Mouse (Mus musculus) stomach, embryonic 15.5 days (tissue): Measurements from ENCODE around the gene Chst15. TPM values are rescaled to one million over a fixed set of nuclear protein-coding genes. Genes with fewer than 3 reads are reported as not detected.

Source experiments
- ATAC-seq: fragments of 200-750 bp; cut with Nextera tagmentation; 2 replicates; pipeline ENCODE4 v1.8.0; 2017; ENCODE audit warnings: low read depth, moderate number of reproducible peaks, moderate TSS enrichment; ENCODE audit not compliant: insufficient read depth, low FRiP score
- H3K27ac ChIP-seq: fragments of 300-500 bp; sonication (generic); 2 replicates; pipeline ENCODE4 v1.5.1; 2015; ENCODE audit warnings: mild to moderate bottlenecking, inconsistent platforms
- H3K27me3 ChIP-seq: fragments of 300-500 bp; sonication (generic); replicated peaks from 2 replicates; pipeline ENCODE4 v1.6.1; 2015; ENCODE audit warnings: inconsistent platforms
- H3K36me3 ChIP-seq: fragments of 300-500 bp; sonication (generic); 2 replicates; pipeline ENCODE4 v1.6.1; 2015; ENCODE audit warnings: inconsistent platforms
- H3K4me1 ChIP-seq: fragments of 300-500 bp; sonication (generic); 2 replicates; pipeline ENCODE4 v1.6.1; 2015; ENCODE audit warnings: inconsistent platforms
- H3K4me2 ChIP-seq: fragments of 300-500 bp; sonication (generic); 2 replicates; pipeline ENCODE4 v1.6.1; 2015; ENCODE audit warnings: mild to moderate bottlenecking, inconsistent platforms
- H3K4me3 ChIP-seq: fragments of 300-500 bp; sonication (generic); replicated peaks from 2 replicates; pipeline ENCODE4 v1.5.1; 2015; ENCODE audit warnings: inconsistent platforms
- H3K9ac ChIP-seq: fragments of 300-500 bp; sonication (generic); 2 replicates; pipeline ENCODE4 v1.6.1; 2015; ENCODE audit warnings: inconsistent platforms
- H3K9me3 ChIP-seq: fragments of 300-500 bp; sonication (generic); 2 replicates; pipeline ENCODE4 v1.6.1; 2016; ENCODE audit warnings: inconsistent platforms
- WGBS: fragments of 180-500 bp; shearing (Covaris S2); methylation state at CpG from one replicate; pipeline ENCODE4 v1.1.7; 2015; 5-methylcytosine and 5-hydroxymethylcytosine counted together
- polyA plus RNA-seq: library from polyadenylated mRNA; unstranded; fragments of >200 nt; fragmentation: Nextera tagmentation; extraction: Ambion mirVana; gene quantifications from 2 replicates; pipeline ENCODE4 v1.2.1, GENCODE M21; 2015

Chst15 gene
- polyA plus RNA-seq, 1 experiment from 2014 or later, result 26.1 TPM

GRCm38 (mm10) chr7:132296132-132296531, 20.9 kb downstream of the Chst15 start:
- Histone ChIP-seq H3K27ac (no peak overlapping the region), H3K9ac (no peak overlapping the region), H3K4me2 (no peak overlapping the region), H3K4me1 (peaks cover 10% of the 10 kb centered on the region), H3K36me3 (no peaks in the 10 kb centered on the region), H3K4me3 (no peak overlapping the region), H3K27me3 (no peaks in the 10 kb centered on the region), H3K9me3 (no peaks in the 10 kb centered on the region)
- ATAC-seq, result no peak
- 74% methylated on average over 3 of the region's 3 CpGs for WGBS

- Histone ChIP-seq H3K9ac (no peak overlapping the region), H3K4me2 (peak overlapping the region; percentile 29), H3K4me1 (peaks cover 71% of the 10 kb centered on the region), H3K9me3 (no peaks in the 10 kb centered on the region), H3K36me3 (no peaks in the 10 kb centered on the region), H3K27ac (peak overlapping the region; percentile 89), H3K27me3 (no peaks in the 10 kb centered on the region), H3K4me3 (no peak overlapping the region)
- no peak for ATAC-seq
- WGBS, result 68% methylated on average over 3 of the region's 3 CpGs
These were observed 29.7 kb downstream of the Chst15 start for GRCm38 (mm10) chr7:132287340-132287664.

GRCm38 (mm10) chr7:132286630-132287339, 30.2 kb downstream of the Chst15 start:
- no peaks in the 10 kb centered on the region for H3K9me3 ChIP-seq
- H3K36me3 ChIP-seq, result no peaks in the 10 kb centered on the region
- 13% methylated on average over 14 of the region's 14 CpGs for WGBS
- H3K27ac ChIP-seq, result peak overlapping the region; percentile 89
- H3K27me3 ChIP-seq, result no peaks in the 10 kb centered on the region
- no peak overlapping the region for H3K4me3 ChIP-seq
- ATAC-seq, result peak; percentile 83
- H3K9ac ChIP-seq, result no peak overlapping the region
- peaks cover 71% of the 10 kb centered on the region for H3K4me1 ChIP-seq
- H3K4me2 ChIP-seq, result peak overlapping the region; percentile 29

GRCm38 (mm10) chr7:132284795-132285194, 32.2 kb downstream of the Chst15 start:
- ATAC-seq, result no peak
- Histone ChIP-seq H3K27ac (peak overlapping the region; percentile 89; the same call in 1 of the 2 replicates), H3K4me1 (peaks cover 65% of the 10 kb centered on the region), H3K4me3 (no peak overlapping the region), H3K27me3 (no peaks in the 10 kb centered on the region), H3K4me2 (no peak overlapping the region), H3K9ac (no peak overlapping the region), H3K9me3 (no peaks in the 10 kb centered on the region), H3K36me3 (no peaks in the 10 kb centered on the region)
- 27% methylated on average over 1 of the region's 1 CpGs for WGBS

- no peak for ATAC-seq
- Histone ChIP-seq H3K4me2 (no peak overlapping the region), H3K9me3 (no peaks in the 10 kb centered on the region), H3K36me3 (no peaks in the 10 kb centered on the region), H3K4me1 (peaks cover 61% of the 10 kb centered on the region), H3K27me3 (no peaks in the 10 kb centered on the region), H3K27ac (peak overlapping the region; percentile 89), H3K4me3 (no peak overlapping the region), H3K9ac (no peak overlapping the region)
- 43% methylated on average over 7 of the region's 7 CpGs for WGBS
These were observed 32.8 kb downstream of the Chst15 start for GRCm38 (mm10) chr7:132284048-132284737.

- H3K36me3 ChIP-seq, result no peaks in the 10 kb centered on the region
- no peak overlapping the region for H3K4me3 ChIP-seq
- no peak overlapping the region for H3K27ac ChIP-seq
- no peaks in the 10 kb centered on the region for H3K9me3 ChIP-seq
- H3K27me3 ChIP-seq, result no peaks in the 10 kb centered on the region
- peaks cover 47% of the 10 kb centered on the region for H3K4me1 ChIP-seq
- no peak overlapping the region for H3K4me2 ChIP-seq
- ATAC-seq, result no peak
- H3K9ac ChIP-seq, result no peak overlapping the region
- 81% methylated on average over 2 of the region's 2 CpGs for WGBS
These were observed 34.5 kb downstream of the Chst15 start for GRCm38 (mm10) chr7:132282576-132282975.

- Histone ChIP-seq H3K36me3 (no peaks in the 10 kb centered on the region), H3K9ac (no peak overlapping the region), H3K4me2 (no peak overlapping the region), H3K4me3 (no peak overlapping the region), H3K4me1 (peaks cover 43% of the 10 kb centered on the region), H3K27me3 (no peaks in the 10 kb centered on the region), H3K27ac (no peak overlapping the region), H3K9me3 (no peaks in the 10 kb centered on the region)
- WGBS, result 84% methylated on average over 3 of the region's 3 CpGs
- ATAC-seq, result no peak
These were observed 34.9 kb downstream of the Chst15 start for GRCm38 (mm10) chr7:132282161-132282560.

- no peak for ATAC-seq
- no peak overlapping the region for H3K9ac ChIP-seq
- no peaks in the 10 kb centered on the region for H3K36me3 ChIP-seq
- no peak overlapping the region for H3K4me2 ChIP-seq
- WGBS, result 78% methylated on average over 4 of the region's 4 CpGs
- H3K9me3 ChIP-seq, result no peaks in the 10 kb centered on the region
- H3K4me3 ChIP-seq, result no peak overlapping the region
- no peaks in the 10 kb centered on the region for H3K27me3 ChIP-seq
- peaks cover 40% of the 10 kb centered on the region for H3K4me1 ChIP-seq
- no peak overlapping the region for H3K27ac ChIP-seq
These were observed 35.3 kb downstream of the Chst15 start for GRCm38 (mm10) chr7:132281753-132282152.

GRCm38 (mm10) chr7:132278658-132279057, 38.4 kb downstream of the Chst15 start:
- no peaks in the 10 kb centered on the region for H3K27me3 ChIP-seq
- H3K27ac ChIP-seq, result no peak overlapping the region
- no peak overlapping the region for H3K4me2 ChIP-seq
- H3K9me3 ChIP-seq, result no peaks in the 10 kb centered on the region
- peaks cover 10% of the 10 kb centered on the region for H3K4me1 ChIP-seq
- H3K4me3 ChIP-seq, result no peak overlapping the region
- WGBS, result 59% methylated on average over 3 of the region's 3 CpGs
- no peak overlapping the region for H3K9ac ChIP-seq
- no peak for ATAC-seq
- no peaks in the 10 kb centered on the region for H3K36me3 ChIP-seq

- Histone ChIP-seq H3K9me3 (no peaks in the 10 kb centered on the region), H3K4me3 (no peak overlapping the region), H3K4me1 (no peaks in the 10 kb centered on the region), H3K36me3 (no peaks in the 10 kb centered on the region), H3K27ac (no peak overlapping the region), H3K9ac (no peak overlapping the region), H3K27me3 (no peaks in the 10 kb centered on the region), H3K4me2 (no peak overlapping the region)
- WGBS, result 87% methylated on average over 5 of the region's 5 CpGs
- no peak for ATAC-seq
These were observed 40.7 kb downstream of the Chst15 start for GRCm38 (mm10) chr7:132276287-132276686.

GRCm38 (mm10) chr7:132273741-132274513, 43.1 kb downstream of the Chst15 start:
- 68% methylated on average over 2 of the region's 2 CpGs for WGBS
- Histone ChIP-seq H3K27me3 (no peaks in the 10 kb centered on the region), H3K4me3 (no peak overlapping the region), H3K4me1 (no peaks in the 10 kb centered on the region), H3K27ac (no peak overlapping the region), H3K9ac (no peak overlapping the region), H3K4me2 (no peak overlapping the region), H3K9me3 (no peaks in the 10 kb centered on the region), H3K36me3 (peaks cover 1% of the 10 kb centered on the region; the same call in 1 of the 2 replicates)
- no peak for ATAC-seq

- H3K27ac ChIP-seq, result no peak overlapping the region
- no peak overlapping the region for H3K4me2 ChIP-seq
- H3K4me3 ChIP-seq, result no peak overlapping the region
- 95% methylated on average over 5 of the region's 5 CpGs for WGBS
- H3K27me3 ChIP-seq, result no peaks in the 10 kb centered on the region
- no peaks in the 10 kb centered on the region for H3K4me1 ChIP-seq
- peaks cover 4% of the 10 kb centered on the region; the same call in 1 of the 2 replicates for H3K36me3 ChIP-seq
- H3K9me3 ChIP-seq, result no peaks in the 10 kb centered on the region
- H3K9ac ChIP-seq, result no peak overlapping the region
- ATAC-seq, result no peak
These were observed 44.0 kb downstream of the Chst15 start for GRCm38 (mm10) chr7:132272984-132273383.
